Mouse (Mus musculus) MEL (cell line): ENCODE results near the gene Prpf19. TPM values are rescaled to one million over a fixed set of nuclear protein-coding genes. Genes with fewer than 3 reads are reported as not detected.

Experiments used
- DNase-seq: peaks from one replicate; pipeline ENCODE4 v3.0.0; 2011; ENCODE audit warnings: low read depth, low spot score
- H3K27ac ChIP-seq: 2 replicates; pipeline ENCODE4 v1.5.1; 2012; ENCODE audit warnings: low read depth, mild to moderate bottlenecking, control low read depth, low read length, moderate library complexity; ENCODE audit not compliant: control insufficient read depth
- H3K27me3 ChIP-seq, 2 experiments: fragments of 150-350 bp in 1 of 2; sonication (generic) in 1 of 2; 2 replicates each; pipeline ENCODE4 v1.6.1; 2012; ENCODE audit warnings: low read length in 2 of 2, mild to moderate bottlenecking in 2 of 2, improper control_type of control experiment in 1 of 2, moderate library complexity in 1 of 2; ENCODE audit not compliant: insufficient read depth in 2 of 2, control insufficient read depth in 1 of 2
- H3K36me3 ChIP-seq, 2 experiments: 2 replicates each; pipeline ENCODE4 v1.6.1; 2012 to 2014; ENCODE audit warnings: low read length in 2 of 2, improper control_type of control experiment in 1 of 2, inconsistent platforms in 1 of 2, mild to moderate bottlenecking in 1 of 2; ENCODE audit not compliant: insufficient read depth in 2 of 2, control insufficient read depth in 1 of 2
- H3K4me1 ChIP-seq, 2 experiments: fragments of 150-350 bp in 1 of 2; sonication (generic) in 1 of 2; 2 replicates each; pipeline ENCODE4 v1.6.1; 2012; ENCODE audit warnings: low read length in 2 of 2, improper control_type of control experiment in 1 of 2, mild to moderate bottlenecking in 1 of 2; ENCODE audit not compliant: insufficient read depth in 2 of 2, control insufficient read depth in 1 of 2
- H3K4me3 ChIP-seq, 2 experiments: fragments of 150-350 bp in 1 of 2; sonication (generic) in 1 of 2; 2 replicates each; pipeline ENCODE4 v1.5.1; 2012; ENCODE audit warnings: low read depth in 2 of 2, low read length in 2 of 2, mild to moderate bottlenecking in 2 of 2, moderate library complexity in 2 of 2, control low read depth in 1 of 2, improper control_type of control experiment in 1 of 2; ENCODE audit not compliant: control insufficient read depth in 1 of 2, insufficient read depth in 1 of 2
- H3K79me2 ChIP-seq: 2 replicates; pipeline ENCODE4 v1.6.1; 2012; ENCODE audit warnings: mild to moderate bottlenecking, low read length, moderate library complexity; ENCODE audit not compliant: control insufficient read depth, poor library complexity, insufficient read depth
- H3K9ac ChIP-seq: 2 replicates; pipeline ENCODE4 v1.6.1; 2012; ENCODE audit warnings: low read depth, mild to moderate bottlenecking, control low read depth, low read length, moderate library complexity; ENCODE audit not compliant: control insufficient read depth, poor library complexity, severe bottlenecking
- H3K9me3 ChIP-seq: fragments of 150-350 bp; sonication (generic); replicated peaks from 2 replicates; pipeline ENCODE4 v1.6.1; 2012; ENCODE audit warnings: mild to moderate bottlenecking, low read length, improper control_type of control experiment, moderate library complexity; ENCODE audit not compliant: insufficient read depth
- CHD1 ChIP-seq: IDR thresholded peaks from 2 replicates; pipeline ENCODE4 v1.6.1; 2012; ENCODE audit warnings: low read depth, mild to moderate bottlenecking, inconsistent platforms, low read length, improper control_type of control experiment
- CHD2 ChIP-seq: IDR thresholded peaks from 2 replicates; pipeline ENCODE4 v1.6.1; 2011; ENCODE audit warnings: low read length, improper control_type of control experiment
- E2F4 ChIP-seq: IDR thresholded peaks from 2 replicates; pipeline ENCODE4 v1.6.1; 2011; ENCODE audit warnings: low read depth, low read length, improper control_type of control experiment, borderline replicate concordance
- ELF1 ChIP-seq: IDR thresholded peaks from 2 replicates; pipeline ENCODE4 v1.6.1; 2014; ENCODE audit warnings: low read depth, mild to moderate bottlenecking, inconsistent platforms, low read length, improper control_type of control experiment, moderate library complexity
- ETS1 ChIP-seq: IDR thresholded peaks from 2 replicates; pipeline ENCODE4 v1.6.1; 2012; ENCODE audit warnings: low read depth, mild to moderate bottlenecking, inconsistent platforms, low read length, improper control_type of control experiment, moderate library complexity
- GATA1 ChIP-seq: IDR thresholded peaks from 2 replicates; pipeline ENCODE4 v1.6.1; 2011; ENCODE audit warnings: low read depth, low read length, improper control_type of control experiment
- JUND ChIP-seq: IDR thresholded peaks from 2 replicates; pipeline ENCODE4 v1.6.1; 2011; ENCODE audit warnings: low read depth, mild to moderate bottlenecking, improper control_type of control experiment, low read length
- MAFK ChIP-seq: IDR thresholded peaks from 2 replicates; pipeline ENCODE4 v1.6.1; 2011; ENCODE audit warnings: low read depth, mild to moderate bottlenecking, low read length, improper control_type of control experiment, borderline replicate concordance
- MAZ ChIP-seq: IDR thresholded peaks from 2 replicates; pipeline ENCODE4 v1.6.1; 2012; ENCODE audit warnings: low read depth, mild to moderate bottlenecking, inconsistent platforms, low read length, improper control_type of control experiment
- MEF2A ChIP-seq: IDR thresholded peaks from 2 replicates; pipeline ENCODE4 v1.6.1; 2014; ENCODE audit warnings: low read depth, mild to moderate bottlenecking, inconsistent platforms, low read length, improper control_type of control experiment; ENCODE audit not compliant: poor library complexity, insufficient replicate concordance, severe bottlenecking; ENCODE audit errors: extremely low read depth
- MXI1 ChIP-seq: IDR thresholded peaks from 2 replicates; pipeline ENCODE4 v1.6.1; 2011; ENCODE audit warnings: mild to moderate bottlenecking, low read depth, low read length, improper control_type of control experiment
- NRF1 ChIP-seq: IDR thresholded peaks from 2 replicates; pipeline ENCODE4 v1.6.1; 2014; ENCODE audit warnings: low read depth, mild to moderate bottlenecking, inconsistent platforms, low read length, improper control_type of control experiment, moderate library complexity; ENCODE audit not compliant: poor library complexity, insufficient read depth, severe bottlenecking
- SIN3A ChIP-seq: IDR thresholded peaks from 2 replicates; pipeline ENCODE4 v1.6.1; 2012; ENCODE audit warnings: low read length, improper control_type of control experiment, inconsistent platforms
- TCF12 ChIP-seq: IDR thresholded peaks from 2 replicates; pipeline ENCODE4 v1.6.1; 2014; ENCODE audit warnings: low read depth, mild to moderate bottlenecking, inconsistent platforms, low read length, improper control_type of control experiment, moderate library complexity
- polyA plus RNA-seq, 2 experiments: library from polyadenylated mRNA; stranded (reverse) in 1 of 2; unstranded in 1 of 2; fragments of >175 nt in 1 of 2; fragments of >200 nt in 1 of 2; gene quantifications; 2 replicates each; pipeline versions ENCODE4 v1.2.1 to v1.2.4; 2012; ENCODE audit warnings: low replicate concordance in 2 of 2, low read depth in 1 of 2; ENCODE audit not compliant: insufficient read length in 2 of 2, insufficient read depth in 1 of 2, missing spikeins in 1 of 2
- total RNA-seq: library from RNA; depleted of rRNA; stranded (reverse); fragments of 300-350 nt; gene quantifications from 2 replicates; pipeline ENCODE4 v1.2.3, GENCODE M21; 2012

Gene Prpf19
- total and polyA plus RNA-seq, 3 experiments = 128 to 363 (median 158) TPM

DNA sequence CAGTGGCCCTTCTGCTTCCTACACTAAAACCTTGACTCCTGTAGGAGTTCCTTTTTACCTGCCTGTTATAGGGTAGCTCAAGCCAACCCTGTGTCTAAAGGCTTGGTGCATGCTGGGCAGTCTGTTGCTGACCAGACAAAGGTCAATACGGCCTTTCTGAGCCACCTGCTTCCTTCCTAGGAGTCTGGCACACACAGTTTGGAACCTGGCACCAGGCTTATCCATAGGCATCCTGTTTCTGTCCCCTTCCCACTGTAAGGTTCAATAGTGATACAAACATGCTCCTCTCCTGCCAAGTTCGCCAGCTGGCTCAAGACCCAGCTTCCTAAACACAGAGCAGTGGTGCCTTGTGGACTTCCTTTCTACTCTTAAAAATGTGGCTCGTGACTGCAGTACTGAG is 51.5 kb downstream of the Prpf19 start:
- Histone ChIP-seq H3K79me2 (peaks cover 34% of the 10 kb centered on the region), H3K27me3 (no peaks in the 10 kb centered on the region), H3K36me3 (peaks cover 3 to 18% of the 10 kb centered on the region in 2 experiments; a peak in 3 of 4 replicates), H3K27ac (no peak overlapping the region), H3K9ac (peak overlapping the region; percentile 83), H3K4me3 (peak overlapping the region; percentile 84 to 95; a peak in 3 of 4 replicates), H3K9me3 (no peaks in the 10 kb centered on the region), H3K4me1 (peaks cover 0 to 13% of the 10 kb centered on the region in 2 experiments; a peak in 2 of 4 replicates)
- no peak for DNase-seq
- TF ChIP-seq ELF1 = no peak
- no peak for TF ChIP-seq MAZ
- TF ChIP-seq MEF2A = no peak
- no peak for TF ChIP-seq CHD2
- TF ChIP-seq TCF12 = no peak
- TF ChIP-seq MAFK = no peak

- Histone ChIP-seq H3K27me3 (no peaks in the 10 kb centered on the region), H3K9ac (peak overlapping the region; percentile 83), H3K27ac (no peak overlapping the region), H3K36me3 (peaks cover 3 to 18% of the 10 kb centered on the region in 2 experiments; a peak in 3 of 4 replicates), H3K9me3 (no peaks in the 10 kb centered on the region), H3K79me2 (peaks cover 34% of the 10 kb centered on the region), H3K4me3 (peak overlapping the region; percentile 84 to 95), H3K4me1 (peaks cover 0 to 13% of the 10 kb centered on the region in 2 experiments; a peak in 2 of 4 replicates)
- peak; percentile 39 for DNase-seq
- TF ChIP-seq JUND (no peak), MXI1 (peak; percentile 24; the same call in 1 of the 2 replicates), CHD2 (no peak), CHD1 (0 out of 2 replicates have a peak, but pooled peaks have one; percentile 51), SIN3A (0 out of 2 replicates have a peak, but pooled peaks have one; percentile 19)
Observed at GRCm38 (mm10) chr19:10947219-10947618, 52.2 kb downstream of the Prpf19 start.

DNA sequence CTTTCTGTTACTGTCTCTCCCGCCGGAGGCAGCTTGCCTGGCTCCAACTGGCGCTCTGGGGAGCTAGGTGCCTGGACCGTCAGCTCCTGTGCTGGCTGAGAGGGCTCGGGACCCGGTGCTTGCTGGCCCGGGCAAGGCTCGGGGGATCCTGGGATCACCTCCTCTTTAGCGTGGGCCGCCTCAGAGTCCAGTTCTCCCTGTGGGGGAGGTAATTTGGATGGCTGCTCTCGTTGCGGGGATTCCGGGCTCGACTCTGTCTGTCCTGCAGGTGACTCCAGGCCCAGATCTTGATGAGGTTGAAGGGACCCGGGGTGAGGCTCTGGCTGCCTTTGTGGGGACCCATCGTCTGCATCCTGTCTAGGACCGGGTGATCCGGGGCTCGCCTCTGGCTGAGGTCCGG is 53.4 kb downstream of the Prpf19 start:
- H3K27me3 ChIP-seq = no peaks in the 10 kb centered on the region
- peaks cover 0 to 13% of the 10 kb centered on the region in 2 experiments; a peak in 2 of 4 replicates for H3K4me1 ChIP-seq
- H3K9me3 ChIP-seq = no peaks in the 10 kb centered on the region
- peak overlapping the region; percentile 84 to 95 for H3K4me3 ChIP-seq
- TF ChIP-seq E2F4 (no peak), CHD2 (no peak), MEF2A (no peak), GATA1 (no peak), ETS1 (no peak), NRF1 (no peak)
- H3K9ac ChIP-seq = peak overlapping the region; percentile 83
- peaks cover 1 to 18% of the 10 kb centered on the region in 2 experiments; a peak in 2 of 4 replicates for H3K36me3 ChIP-seq
- H3K79me2 ChIP-seq = peaks cover 34% of the 10 kb centered on the region
- H3K27ac ChIP-seq = no peak overlapping the region
- DNase-seq = peak; percentile 38
